Comparison of ENCODE assay signal across 15 mouse cellular contexts in the genomic region with DNA sequence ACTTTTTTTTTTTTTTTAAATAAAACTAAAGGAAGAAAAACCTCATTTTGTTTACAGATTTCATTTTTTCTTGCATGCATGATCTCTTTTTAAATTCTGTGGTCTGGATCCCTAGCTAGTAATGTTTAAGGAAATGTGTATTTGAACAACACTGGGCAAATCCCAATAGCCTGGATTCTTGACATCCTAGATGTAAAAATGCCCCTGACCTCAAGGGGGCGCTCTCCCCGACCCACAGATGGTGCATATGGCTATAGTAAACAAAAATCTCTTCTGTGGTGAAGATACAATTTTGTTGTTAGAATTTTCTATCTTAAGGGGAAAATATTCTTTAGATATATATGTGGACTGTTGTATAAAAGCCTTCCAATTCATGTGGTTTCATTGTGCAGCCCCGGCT.
A peak's percentile ranks its signal among the peaks of the same experiment; 100 is the strongest.
DNase-seq lines count a peak whose midpoint lies in the region; ATAC-seq and TF ChIP-seq lines count a peak whose summit lies in the region.
"Had no signal": no experiment of that assay in that cellular context is flagged by ENCODE, and none has a peak within 500 bp of the region (broad histone marks: within the 10 kb centered on the region; RNA-seq: fewer than 3 reads in every experiment).

No protein-coding gene starts in this region.

- H3K9ac ChIP-seq in hindbrain, embryonic 11.5 days (ENCODE audit: low read depth, low read length), result no peak overlapping the region
- no peak overlapping the region for H3K9ac ChIP-seq in hindbrain, embryonic 13.5 days
- H3K9ac ChIP-seq: hindbrain, embryonic 15.5 days; limb, embryonic 15.5 days had no signal

- 38% methylated on average over 3 of the region's 3 CpGs for WGBS in hindbrain, embryonic 11.5 days
- WGBS in hindbrain, embryonic 13.5 days, result 35% methylated on average over 3 of the region's 3 CpGs

- H3K27ac ChIP-seq in hindbrain, embryonic 11.5 days (ENCODE audit: low read depth, low read length), result no peak overlapping the region
- no peak overlapping the region for H3K27ac ChIP-seq in hindbrain, embryonic 13.5 days
- H3K27ac ChIP-seq in testis, adult 2 months (ENCODE audit: control insufficient read depth, insufficient read depth, low read depth, low read length), result no peak overlapping the region
- H3K27ac ChIP-seq: hindbrain, embryonic 15.5 days; limb, embryonic 15.5 days had no signal

- no peaks in the 10 kb centered on the region for H3K4me1 ChIP-seq in hindbrain, embryonic 11.5 days (replicated peaks; ENCODE audit: control insufficient read depth, insufficient read depth, low read length)
- H3K4me1 ChIP-seq in hindbrain, embryonic 13.5 days (replicated peaks), result no peaks in the 10 kb centered on the region
- H3K4me1 ChIP-seq in testis, adult 2 months (ENCODE audit: control insufficient read depth, insufficient read depth, low read length), result no peaks in the 10 kb centered on the region
- H3K4me1 ChIP-seq: hindbrain, embryonic 15.5 days; limb, embryonic 15.5 days had no signal

- H3K4me3 ChIP-seq in hindbrain, embryonic 11.5 days (ENCODE audit: low read depth, low read length), result no peak overlapping the region
- H3K4me3 ChIP-seq in hindbrain, embryonic 13.5 days, result no peak overlapping the region
- no peak overlapping the region for H3K4me3 ChIP-seq in testis, adult 2 months (ENCODE audit: control insufficient read depth, low read depth, low read length)
- H3K4me3 ChIP-seq: hindbrain, embryonic 15.5 days; limb, embryonic 15.5 days; myocyte had no signal

- H3K9me3 ChIP-seq in hindbrain, embryonic 11.5 days (ENCODE audit: control insufficient read depth, low read length), result no peaks in the 10 kb centered on the region
- no peaks in the 10 kb centered on the region for H3K9me3 ChIP-seq in hindbrain, embryonic 13.5 days
- H3K9me3 ChIP-seq: hindbrain, embryonic 15.5 days; limb, embryonic 15.5 days had no signal

- no peaks in the 10 kb centered on the region for H3K36me3 ChIP-seq in hindbrain, embryonic 11.5 days (ENCODE audit: control insufficient read depth, insufficient read depth, low read length)
- H3K36me3 ChIP-seq in hindbrain, embryonic 13.5 days, result no peaks in the 10 kb centered on the region
- no peaks in the 10 kb centered on the region for H3K36me3 ChIP-seq in testis, adult 2 months (ENCODE audit: control insufficient read depth, insufficient read depth, low read length)
- H3K36me3 ChIP-seq: hindbrain, embryonic 15.5 days; limb, embryonic 15.5 days had no signal

- peak; percentile 72; the same call in 1 of the 2 replicates for TF ChIP-seq CTCF in testis, adult 2 months (IDR thresholded peaks at IDR 0.05; ENCODE audit: control insufficient read depth, insufficient read depth, insufficient replicate concordance, low read depth, low read length)

- peak; percentile 10 for DNase-seq in hindbrain, embryonic 11.5 days (ENCODE audit: low spot score)
- no peak for DNase-seq in testis, postnatal 14 days (ENCODE audit: low spot score)
- peak; percentile 34 for DNase-seq in R1 (ENCODE audit: low read depth, low spot score)
- peak; percentile 47 for DNase-seq in testis, postnatal 10 days (ENCODE audit: low spot score)
- DNase-seq: adrenal gland, postnatal 25 days; cerebellum, adult 18-20 months; gastrocnemius, postnatal 14 days; kidney, postnatal 10 days had no signal

- ATAC-seq in hindbrain, embryonic 11.5 days (ENCODE audit: low FRiP score), result no peak
- ATAC-seq in hindbrain, embryonic 13.5 days (ENCODE audit: low FRiP score), result no peak
- ATAC-seq in erythroblast, adult 5-6 weeks (replicated peaks; ENCODE audit: low FRiP score, poor library complexity, severe bottlenecking), result no peak
- ATAC-seq in granulocyte monocyte progenitor cell, adult 5-6 weeks (replicated peaks; ENCODE audit: poor library complexity, severe bottlenecking), result no peak

- H3K27me3 ChIP-seq in hindbrain, embryonic 11.5 days (ENCODE audit: control insufficient read depth, insufficient read depth, low read length), result no peaks in the 10 kb centered on the region
- H3K27me3 ChIP-seq in hindbrain, embryonic 13.5 days, result no peaks in the 10 kb centered on the region
- H3K27me3 ChIP-seq in testis, adult 2 months (ENCODE audit: control insufficient read depth, insufficient read depth, low read length), result no peaks in the 10 kb centered on the region
- H3K27me3 ChIP-seq: hindbrain, embryonic 15.5 days; limb, embryonic 15.5 days had no signal

- H3K4me2 ChIP-seq in hindbrain, embryonic 11.5 days (replicated peaks; ENCODE audit: low read depth, low read length), result no peak overlapping the region
- no peak overlapping the region for H3K4me2 ChIP-seq in hindbrain, embryonic 13.5 days
- H3K4me2 ChIP-seq: hindbrain, embryonic 15.5 days; limb, embryonic 15.5 days had no signal

- TF ChIP-seq POLR2A in testis, adult 2 months (IDR thresholded peaks at IDR 0.05; ENCODE audit: control insufficient read depth, low read depth, low read length), result no peak
